Mouse (Mus musculus) cerebellum, postnatal 4 days (tissue): ENCODE measurements around the gene Tuba8.

Experiments used
- DNase-seq, 2 experiments: peaks; one replicate each; pipeline ENCODE4 v3.0.0; 2022; ENCODE audit warnings: low spot score in 2 of 2, mixed read lengths in 1 of 2

Tuba8 gene

GRCm38 (mm10) chr6:121210149-121210925, at the start of gene Tuba8:
Gene Tuba8 (plus strand): TSS chr6:121210696.
- peak in 1 of 2 experiments; percentile 25 for DNase-seq

- DNase-seq = no peak
These were observed 47.9 kb upstream of the Tuba8 start for GRCm38 (mm10) chr6:121162616-121163015.

DNA sequence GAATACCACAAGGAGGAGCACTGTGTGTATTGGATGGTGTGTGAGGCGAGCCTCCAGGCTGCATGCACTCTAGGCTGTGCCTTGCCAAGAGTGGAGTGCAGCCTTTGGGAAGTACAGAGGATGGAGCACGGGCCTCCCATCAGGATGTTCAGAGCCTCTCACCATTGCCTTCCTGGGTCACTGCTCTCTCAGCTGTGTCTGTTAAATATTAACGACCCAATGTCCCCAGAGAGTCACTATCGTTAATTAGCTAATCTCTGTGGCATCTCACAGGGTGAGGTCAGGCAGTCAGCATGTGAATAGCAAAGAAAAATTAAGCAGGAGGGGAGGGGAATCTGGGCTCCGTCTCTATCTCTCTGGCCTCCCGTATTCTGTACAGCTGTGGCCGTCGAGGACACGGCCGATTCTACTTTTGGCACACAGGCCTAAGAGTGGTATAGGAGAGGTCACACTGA, 44.4 kb upstream of the Tuba8 start:
- DNase-seq = no peak

GRCm38 (mm10) chr6:121167381-121167975, 43.0 kb upstream of the Tuba8 start:
- DNase-seq = no peak

DNA sequence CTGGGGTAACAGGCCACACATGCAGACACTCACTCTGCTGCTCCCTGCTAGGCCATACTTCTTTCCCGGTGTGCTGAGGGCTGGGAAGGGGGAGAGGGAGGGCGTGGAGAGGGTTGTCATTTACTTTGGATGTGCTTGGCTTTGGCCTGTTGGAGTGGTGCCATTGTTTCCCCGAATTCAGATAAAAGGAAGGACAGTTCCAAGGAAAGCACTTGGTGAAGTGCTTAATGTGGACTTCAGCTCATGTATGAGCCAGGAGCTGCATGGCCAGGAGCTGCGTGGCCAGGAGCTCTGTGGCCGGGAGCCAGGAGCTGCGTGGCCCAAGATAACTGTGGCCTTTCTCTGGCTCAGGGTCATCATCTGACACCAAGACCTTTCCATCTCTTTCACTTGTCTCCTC, 39.4 kb upstream of the Tuba8 start:
- DNase-seq = no peak

DNA sequence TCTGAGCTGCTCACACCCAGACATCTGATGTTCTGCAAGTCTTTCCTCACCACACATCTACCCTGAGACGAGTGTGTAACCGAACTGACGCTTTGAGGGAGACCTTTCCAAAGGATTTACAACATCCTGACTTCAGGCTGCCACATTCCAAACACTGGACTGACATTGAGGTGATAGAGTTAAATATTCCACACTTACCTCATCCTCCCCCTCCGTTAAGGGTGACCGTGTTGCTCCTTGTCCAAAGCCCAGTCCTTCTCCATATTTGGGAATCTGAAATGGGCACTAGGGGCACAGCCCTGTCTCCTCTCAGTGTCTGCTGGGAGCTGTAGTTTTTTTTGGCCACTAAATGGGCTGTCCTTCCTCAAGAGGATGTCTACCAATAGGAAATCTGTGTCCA, 37.0 kb upstream of the Tuba8 start:
- DNase-seq = no peak

- no peak for DNase-seq
These were observed 35.7 kb upstream of the Tuba8 start for GRCm38 (mm10) chr6:121174761-121175160.

DNA sequence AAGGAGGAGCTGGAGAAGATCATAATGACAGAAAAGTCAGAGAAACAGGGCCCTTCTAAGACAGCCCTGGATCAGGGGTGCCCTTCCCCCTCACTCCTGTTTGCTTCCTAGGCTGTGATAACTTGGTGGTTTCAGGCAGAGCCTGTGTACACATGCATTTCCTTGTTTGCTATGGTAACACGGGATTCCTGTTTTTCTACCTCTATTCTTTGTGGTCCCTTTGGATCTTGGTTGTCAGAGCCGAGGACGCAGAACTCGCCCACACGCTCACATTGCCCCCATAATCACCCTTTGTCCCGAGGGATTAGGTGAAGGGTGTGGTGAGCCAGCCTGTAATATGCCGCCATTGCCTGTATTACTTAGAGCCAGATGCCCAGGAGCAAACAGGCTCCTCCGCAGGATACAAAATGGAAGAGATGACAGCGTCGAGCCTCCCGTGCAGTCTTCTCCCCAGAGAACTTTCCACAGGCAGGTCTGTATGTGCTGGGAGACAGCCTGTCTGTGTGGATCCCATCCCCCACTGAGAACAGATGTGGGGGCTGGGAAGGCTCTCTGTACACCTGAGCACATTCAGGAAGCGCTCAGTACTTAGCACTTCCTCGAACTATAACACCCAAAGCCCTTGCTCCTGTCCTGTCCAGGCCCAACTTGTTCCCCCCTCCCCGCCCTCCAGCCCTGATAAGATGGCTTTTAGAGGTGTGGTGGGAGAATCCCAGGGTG, 34.3 kb upstream of the Tuba8 start:
- DNase-seq = no peak

DNA sequence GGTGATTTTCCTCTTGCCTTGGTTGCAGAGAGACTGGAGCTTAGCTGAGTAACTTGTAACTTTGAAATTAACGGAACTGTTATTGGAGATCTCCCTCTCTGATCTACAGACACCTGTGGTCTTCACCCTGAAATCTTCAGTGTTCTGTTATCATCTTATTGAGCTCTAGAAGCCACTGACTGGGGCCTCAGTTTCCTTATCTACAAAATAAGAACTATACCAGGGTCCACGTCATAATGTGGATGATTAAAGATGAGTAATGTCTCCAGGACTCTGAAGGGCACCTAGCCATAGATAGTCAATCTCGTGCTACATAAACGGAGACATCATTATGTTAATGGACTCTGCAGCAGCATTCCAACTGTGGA, 33.8 kb upstream of the Tuba8 start:
- DNase-seq = no peak

- no peak for DNase-seq
These were observed 33.3 kb upstream of the Tuba8 start for GRCm38 (mm10) chr6:121177118-121177708.

- peak in 1 of 2 experiments; percentile 74 for DNase-seq
These were observed 31.7 kb upstream of the Tuba8 start for GRCm38 (mm10) chr6:121178700-121179358.

- no peak for DNase-seq
These were observed 30.6 kb upstream of the Tuba8 start for GRCm38 (mm10) chr6:121179846-121180245.

DNA sequence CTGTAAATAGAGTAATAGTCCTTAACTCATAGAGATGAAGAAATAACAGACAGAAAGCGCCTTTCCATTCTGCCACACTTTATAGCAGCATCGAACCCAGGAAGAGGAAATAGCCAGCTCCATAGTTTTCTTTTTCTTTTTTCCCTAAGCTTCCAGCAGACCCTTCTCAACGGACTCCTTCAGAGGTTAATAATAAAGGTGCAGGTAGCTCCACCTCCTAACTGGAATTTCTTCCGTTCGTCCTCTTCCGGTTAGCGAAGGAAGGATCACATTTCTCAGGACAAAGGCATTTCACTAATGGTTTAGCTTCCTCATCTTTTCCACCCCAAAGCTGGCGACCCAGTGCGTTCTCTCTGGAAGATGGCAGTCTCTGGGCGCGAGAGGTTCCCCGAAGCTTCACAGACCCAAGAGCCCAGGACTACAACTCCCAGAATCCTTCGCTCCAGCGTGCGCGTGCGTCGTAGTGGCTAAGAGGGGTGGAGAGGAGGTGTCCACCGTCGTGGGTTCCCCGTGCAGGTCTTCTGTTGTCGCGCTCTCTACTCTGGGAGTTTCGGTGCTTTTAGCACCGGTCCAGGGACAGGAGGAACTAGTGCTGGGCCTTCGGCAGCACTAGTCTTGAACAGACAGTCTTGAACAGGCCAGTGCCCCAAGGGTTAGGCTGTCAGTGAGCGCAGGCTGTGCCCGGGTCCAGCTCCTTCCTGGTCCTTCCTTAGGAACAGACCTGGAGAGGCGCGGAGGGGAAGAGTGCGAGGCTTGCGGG, 26.9 kb upstream of the Tuba8 start, which contains the start of gene Pex26:
Gene Pex26, plus strand, starts transcription at position 254 of the 760 bp plus-strand sequence.
- peak; percentile 78 to 86 for DNase-seq

DNA sequence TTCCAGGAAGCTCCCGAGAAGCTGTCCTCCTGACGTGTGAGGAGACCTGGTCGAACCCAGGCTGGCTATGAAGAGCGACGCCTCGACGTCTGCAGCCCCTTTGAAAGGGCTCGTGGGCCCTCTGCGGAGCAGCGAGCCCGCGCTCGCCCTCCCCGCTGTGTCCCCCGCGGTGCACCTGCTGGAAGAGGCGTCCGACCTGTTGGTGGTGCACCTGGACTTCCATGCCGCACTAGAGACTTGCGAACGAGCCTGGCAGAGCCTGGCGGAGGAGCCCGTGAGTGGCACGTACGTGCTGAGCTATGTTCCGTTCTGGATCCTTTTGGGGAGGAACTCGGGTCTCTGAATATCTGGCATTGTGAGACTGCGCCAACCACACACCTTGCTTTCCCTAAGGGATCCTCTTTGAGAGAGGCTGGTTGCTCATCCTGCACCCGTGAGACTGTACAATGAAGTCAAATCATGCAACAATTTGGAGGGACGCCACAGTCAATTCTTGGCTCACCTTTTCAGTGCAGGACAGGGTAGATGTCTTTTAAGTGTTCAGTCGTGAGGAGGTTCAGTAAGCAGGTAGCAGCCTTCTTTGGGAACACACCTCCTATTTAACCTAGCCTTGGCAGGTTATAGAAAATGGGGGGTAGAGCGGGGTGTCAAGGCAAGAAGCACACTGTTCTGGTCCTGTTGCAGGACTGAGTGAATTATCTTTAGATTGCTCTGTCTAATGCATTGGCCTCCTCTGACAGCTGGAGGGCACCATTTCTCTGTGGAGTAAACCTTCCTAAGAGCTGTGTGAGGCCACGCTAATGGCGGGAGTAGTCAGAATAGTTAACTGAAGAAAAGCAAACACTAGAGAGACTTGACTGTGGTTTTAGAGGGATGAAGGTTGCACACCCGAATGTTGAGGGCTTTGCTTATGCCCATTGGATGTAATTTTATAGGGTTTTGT, 26.0 kb upstream of the Tuba8 start:
- DNase-seq = peak in 1 of 2 experiments; percentile 46

DNA sequence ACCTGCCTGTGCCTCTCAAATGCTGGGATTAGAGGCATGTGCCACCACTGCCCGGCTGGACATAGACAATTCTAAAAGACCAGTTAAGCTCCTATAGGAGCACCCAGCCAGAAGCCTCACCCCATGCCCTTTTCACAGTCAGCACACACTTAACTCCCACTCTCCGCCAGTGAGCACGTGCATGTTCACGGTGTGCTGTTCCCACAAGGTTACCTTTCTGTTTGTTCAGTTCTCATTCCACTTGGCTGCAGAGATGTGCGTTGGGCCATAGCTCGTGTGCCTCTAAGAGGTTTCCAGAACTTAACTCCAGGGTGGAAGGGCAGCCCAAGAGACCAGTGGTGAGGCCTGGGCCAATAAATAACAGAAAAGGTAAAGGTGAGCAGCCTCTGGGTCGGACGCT, 25.3 kb upstream of the Tuba8 start:
- no peak for DNase-seq

GRCm38 (mm10) chr6:121191261-121192009, 19.1 kb upstream of the Tuba8 start:
- DNase-seq = no peak

DNA sequence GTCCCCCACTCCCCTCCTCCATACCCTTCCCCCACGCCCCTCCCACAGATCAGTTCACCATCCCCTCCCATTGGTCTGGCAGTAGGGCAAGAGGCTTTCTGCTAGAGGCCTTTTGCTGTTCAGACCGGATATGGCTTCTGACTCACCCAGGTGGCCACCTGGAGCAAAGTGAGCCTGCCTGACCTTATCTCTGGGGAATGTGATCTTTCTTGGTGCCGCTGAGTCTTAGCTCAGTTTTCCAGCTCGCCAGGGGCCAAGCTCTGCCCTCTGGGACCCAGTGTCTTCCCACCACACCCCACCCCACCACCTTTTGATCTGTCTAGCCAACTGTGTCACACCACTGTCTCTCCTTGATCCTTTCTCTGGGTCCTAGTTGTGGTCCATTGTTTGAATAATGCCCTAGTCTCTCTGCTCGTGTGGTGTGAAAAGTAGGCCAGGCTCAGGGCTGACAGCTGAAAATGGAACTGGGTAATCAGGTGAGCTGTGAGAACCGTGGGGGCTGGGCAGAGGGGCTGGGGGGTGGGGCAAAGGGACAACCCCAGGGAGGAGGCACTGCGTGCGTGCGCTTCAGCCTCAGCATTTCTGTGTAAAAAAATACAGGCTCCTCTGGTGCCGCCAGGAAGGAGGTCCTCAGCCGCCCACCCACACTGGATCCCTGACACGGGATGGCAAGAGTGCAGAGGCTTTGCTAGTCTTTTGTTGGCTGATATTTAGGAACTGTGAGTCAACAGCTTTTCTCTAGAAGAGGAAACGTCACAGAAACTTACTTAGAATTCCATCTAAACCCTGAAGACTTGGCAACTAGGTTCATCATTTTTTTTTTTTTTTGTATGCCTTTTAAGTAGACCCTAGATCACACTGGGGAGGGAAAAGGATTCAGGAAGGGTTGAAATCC, 16.2 kb upstream of the Tuba8 start:
- no peak for DNase-seq
